Comparison of ENCODE assay signal across 23 mouse cellular contexts in genomic region chr3:123580038-123580437, GRCm38 (mm10).
DNase-seq lines count a peak whose midpoint lies in the region; ATAC-seq lines count a peak whose summit lies in the region.
"Had no signal": no experiment of that assay in that cellular context is flagged by ENCODE, and none has a peak within 500 bp of the region (broad histone marks: within the 10 kb centered on the region; RNA-seq: fewer than 3 reads in every experiment).

No protein-coding gene starts in this region.

- ATAC-seq in frontal cortex, adult (ENCODE audit: low TSS enrichment): peak; percentile 74
- no peak for ATAC-seq in forebrain, embryonic 15.5 days (replicated peaks)
- ATAC-seq: forebrain, embryonic 14.5 days; forebrain, postnatal 0 days had no signal

- WGBS in forebrain, embryonic 15.5 days: 79% methylated on average over 8 of the region's 8 CpGs

- no peak overlapping the region for H3K4me2 ChIP-seq in forebrain, embryonic 15.5 days (replicated peaks)
- H3K4me2 ChIP-seq: embryonic facial prominence, embryonic 12.5 days; embryonic facial prominence, embryonic 15.5 days; forebrain, embryonic 12.5 days had no signal

- H3K36me3 ChIP-seq in forebrain, embryonic 15.5 days: no peaks in the 10 kb centered on the region
- H3K36me3 ChIP-seq: embryonic facial prominence, embryonic 12.5 days; embryonic facial prominence, embryonic 15.5 days; forebrain, embryonic 10.5 days; forebrain, embryonic 12.5 days had no signal

- H3K4me1 ChIP-seq in forebrain, embryonic 15.5 days: no peaks in the 10 kb centered on the region
- H3K4me1 ChIP-seq: embryonic facial prominence, embryonic 12.5 days; embryonic facial prominence, embryonic 15.5 days; forebrain, embryonic 10.5 days; forebrain, embryonic 12.5 days had no signal

- H3K9me3 ChIP-seq in forebrain, embryonic 15.5 days: no peaks in the 10 kb centered on the region
- H3K9me3 ChIP-seq: embryonic facial prominence, embryonic 12.5 days; embryonic facial prominence, embryonic 15.5 days; forebrain, embryonic 10.5 days; forebrain, embryonic 12.5 days had no signal

- DNase-seq in frontal cortex, postnatal 14 days (ENCODE audit: low spot score in 2 of 2): no peak
- peak; percentile 9 for DNase-seq in right cerebral cortex, adult 18-20 months
- DNase-seq in right cerebral cortex, adult 2 months (ENCODE audit: low spot score in 2 of 2): no peak
- peak; percentile 61 for DNase-seq in telencephalon, adult 2 months (ENCODE audit: low read depth, low spot score)
- DNase-seq: adrenal gland, adult 2 months; adrenal gland, postnatal 14 days; adrenal gland, postnatal 36 days; cerebellum, adult 11 months; cerebellum, adult 18-20 months; cerebellum, adult 8-10 months; cerebellum, adult 9-11 months; cerebellum, postnatal 14 days; cerebellum, postnatal 36 days; embryo, embryonic 11 days; forebrain, postnatal 0 days had no signal

- H3K4me3 ChIP-seq in forebrain, embryonic 15.5 days: no peak overlapping the region
- H3K4me3 ChIP-seq: embryonic facial prominence, embryonic 12.5 days; embryonic facial prominence, embryonic 15.5 days; erythroblast, embryonic 14.5 days; forebrain, embryonic 10.5 days; forebrain, embryonic 12.5 days had no signal

- no peak overlapping the region for H3K9ac ChIP-seq in forebrain, embryonic 15.5 days (replicated peaks)
- H3K9ac ChIP-seq: embryonic facial prominence, embryonic 12.5 days; embryonic facial prominence, embryonic 15.5 days; forebrain, embryonic 12.5 days; forebrain, postnatal 0 days had no signal

- no peaks in the 10 kb centered on the region for H3K27me3 ChIP-seq in forebrain, embryonic 15.5 days
- H3K27me3 ChIP-seq: embryonic facial prominence, embryonic 12.5 days; embryonic facial prominence, embryonic 15.5 days; forebrain, embryonic 12.5 days had no signal

- no peak overlapping the region for H3K27ac ChIP-seq in forebrain, embryonic 15.5 days (replicated peaks)
- H3K27ac ChIP-seq: embryonic facial prominence, embryonic 12.5 days; embryonic facial prominence, embryonic 15.5 days; forebrain, embryonic 10.5 days; forebrain, embryonic 12.5 days had no signal

Comparison
In these comparisons a context has a peak if more than half of its experiments do, and no peak if none do; other contexts are left out.
1. DNase-seq: peak in right cerebral cortex, adult 18-20 months (single experiment) and telencephalon, adult 2 months (single experiment); none in frontal cortex, postnatal 14 days (0 of 2) and right cerebral cortex, adult 2 months (0 of 2).